Mouse (Mus musculus) left cerebral cortex, postnatal 14 days (tissue): ENCODE measurements around the gene Pard3. TPM values are rescaled to one million over a fixed set of nuclear protein-coding genes. Genes with fewer than 3 reads are reported as not detected.

Source experiments
- DNase-seq, 2 experiments: peaks; one replicate each; pipeline ENCODE4 v3.0.0; 2021 to 2022; ENCODE audit warnings: low spot score in 2 of 2, mixed read lengths in 1 of 2
- intact Hi-C: fragments of 180-260 bp; cut with DNase I; formaldehyde crosslinking; loops from one replicate; pipeline ENCODE4 v1.15.1; 2025
- long read RNA-seq, 2 experiments: library from polyadenylated mRNA; stranded (forward); transcript quantifications; one replicate each; pipeline ENCODE4 v2.0.0; 2021
- total RNA-seq, 2 experiments: library from RNA; stranded (reverse); gene quantifications; 2 replicates each; pipeline ENCODE4 v1.2.3; 2021

Gene Pard3
- 10 to 100 TPM; 12.0 to 13.2 TPM for total RNA-seq
- long read RNA-seq, experiment 1, partial matches to known transcripts = 3 of 6 reads
- long read RNA-seq, experiment 1, other reads (novel, unspliced or antisense) = 3 of 6 reads
- long read RNA-seq, experiment 2, full-length matches to known transcripts = 2 of 6 reads
- long read RNA-seq, experiment 2, partial matches to known transcripts = 1 of 6 reads
- long read RNA-seq, experiment 2, other reads (novel, unspliced or antisense) = 3 of 6 reads

GRCm38 (mm10) chr8:127063551-127064360, at the start of gene Pard3:
Gene Pard3, plus strand, starts transcription at chr8:127063893.
- intact Hi-C loops = loop anchor here (5.0 to 10.0 kb wide), 2 partner anchors 74 to 111 kb away; no protein-coding TSS in a partner anchor
- peak; percentile 35 to 58 for DNase-seq

- DNase-seq = no peak
- intact Hi-C loops = no loop called here
These were observed 41.9 kb upstream of the Pard3 start for GRCm38 (mm10) chr8:127021830-127022229.

GRCm38 (mm10) chr8:127025256-127025717, 38.4 kb upstream of the Pard3 start:
- no peak for DNase-seq
- intact Hi-C loops = no loop called here

GRCm38 (mm10) chr8:127025775-127026174, 37.9 kb upstream of the Pard3 start:
- DNase-seq = no peak
- intact Hi-C loops = no loop called here

- DNase-seq = no peak
- intact Hi-C loops = no loop called here
These were observed 32.2 kb upstream of the Pard3 start for GRCm38 (mm10) chr8:127031476-127031875.

- DNase-seq = peak; percentile 17 to 37
- intact Hi-C loops = no loop called here
These were observed 24.8 kb upstream of the Pard3 start for GRCm38 (mm10) chr8:127038928-127039327.

- DNase-seq = no peak
- intact Hi-C loops = no loop called here
These were observed 13.7 kb upstream of the Pard3 start for GRCm38 (mm10) chr8:127049996-127050395.

GRCm38 (mm10) chr8:127052132-127052531, 11.6 kb upstream of the Pard3 start:
- intact Hi-C loops = no loop called here
- DNase-seq = no peak

- DNase-seq = no peak
- intact Hi-C loops = no loop called here
These were observed 8.6 kb upstream of the Pard3 start for GRCm38 (mm10) chr8:127055081-127055480.

GRCm38 (mm10) chr8:127058759-127059158, 4.9 kb upstream of the Pard3 start:
- no peak for DNase-seq
- intact Hi-C loops = no loop called here

- DNase-seq = no peak
- intact Hi-C loops = loop anchor here (5.0 to 10.0 kb wide), 2 partner anchors 77 to 115 kb away; no protein-coding TSS in a partner anchor
These were observed 3.9 kb upstream of the Pard3 start for GRCm38 (mm10) chr8:127059826-127060225.

- peak in 1 of 2 experiments; percentile 11 for DNase-seq
- intact Hi-C loops = loop anchor here (5.0 to 10.0 kb wide), 2 partner anchors 73 to 110 kb away; no protein-coding TSS in a partner anchor
These were observed 844 bp downstream of the Pard3 start for GRCm38 (mm10) chr8:127064361-127065112.

- intact Hi-C loops = loop anchor here (10.0 kb wide), 1 partner anchor 110 kb away; no protein-coding TSS in a partner anchor
- no peak for DNase-seq
These were observed 1.4 kb downstream of the Pard3 start for GRCm38 (mm10) chr8:127065113-127065473.

GRCm38 (mm10) chr8:127065791-127066190, 2.1 kb downstream of the Pard3 start:
- intact Hi-C loops = loop anchor here (10.0 kb wide), 1 partner anchor 109 kb away; no protein-coding TSS in a partner anchor
- DNase-seq = no peak

- intact Hi-C loops = loop anchor here (10.0 kb wide), 1 partner anchor 108 kb away; no protein-coding TSS in a partner anchor
- DNase-seq = no peak
These were observed 2.8 kb downstream of the Pard3 start for GRCm38 (mm10) chr8:127066501-127066900.

- no peak for DNase-seq
- intact Hi-C loops = loop anchor here (10.0 kb wide), 1 partner anchor 106 kb away; no protein-coding TSS in a partner anchor
These were observed 5.0 kb downstream of the Pard3 start for GRCm38 (mm10) chr8:127068719-127069118.

- intact Hi-C loops = no loop called here
These were observed 6.5 kb downstream of the Pard3 start for GRCm38 (mm10) chr8:127070225-127070624.

GRCm38 (mm10) chr8:127073052-127073618, 9.4 kb downstream of the Pard3 start:
- no peak for DNase-seq
- intact Hi-C loops = no loop called here

More at GRCm38 (mm10) chr8:127070225-127070624, 6.5 kb downstream of the Pard3 start:
- DNase-seq = peak in 1 of 2 experiments; percentile 6

- no peak for DNase-seq
- intact Hi-C loops = no loop called here
These were observed 12.8 kb downstream of the Pard3 start for GRCm38 (mm10) chr8:127076511-127076910.
